Mouse (Mus musculus): Measurements from ENCODE around the gene Lrp1.

The Lrp1 gene

GRCm38 (mm10) chr10:127652906-127653638 lies 32.1 kb upstream of the Lrp1 start:
- DNase-seq (ENCODE audit: low spot score in 2 of 2): no peak

DNA sequence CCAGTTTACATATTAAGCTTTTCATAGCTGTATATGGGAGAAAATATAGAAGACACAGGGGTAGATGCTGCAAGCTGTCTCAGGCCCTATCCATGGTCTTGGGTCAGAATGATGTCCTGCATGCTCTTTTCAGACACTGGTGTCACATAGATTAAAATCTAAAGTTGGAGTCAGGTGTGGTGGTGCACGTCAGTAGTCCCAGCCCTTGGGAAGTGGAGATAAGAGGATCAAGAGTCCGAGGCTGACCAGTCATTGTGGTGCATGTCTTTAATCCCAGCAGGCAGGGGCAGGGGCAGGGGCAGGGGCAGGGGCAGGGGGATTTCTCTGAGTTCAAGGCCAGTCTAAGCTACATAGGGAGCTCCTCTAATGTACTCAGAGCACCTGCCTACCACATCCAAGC lies 24.8 kb upstream of the Lrp1 start:
- DNase-seq (ENCODE audit: low spot score in 2 of 2): no peak

- DNase-seq (ENCODE audit: low spot score in 2 of 2): peak in 1 of 2 experiments; percentile 30
Measured at GRCm38 (mm10) chr10:127643553-127644238, 22.7 kb upstream of the Lrp1 start.

GRCm38 (mm10) chr10:127642772-127643552 lies 22.0 kb upstream of the Lrp1 start, which contains the start of gene Stat6:
Gene Stat6, plus strand, starts transcription at chr10:127642986.
- no peak for DNase-seq (ENCODE audit: low spot score in 2 of 2)

- DNase-seq (ENCODE audit: low spot score in 2 of 2): peak in 1 of 2 experiments; percentile 82
Measured at GRCm38 (mm10) chr10:127641861-127642771, 21.2 kb upstream of the Lrp1 start.

GRCm38 (mm10) chr10:127640421-127640820 lies 19.5 kb upstream of the Lrp1 start:
- DNase-seq (ENCODE audit: low spot score in 2 of 2): no peak

GRCm38 (mm10) chr10:127632668-127633271 lies 11.8 kb upstream of the Lrp1 start:
- no peak for DNase-seq (ENCODE audit: low spot score in 2 of 2)

DNA sequence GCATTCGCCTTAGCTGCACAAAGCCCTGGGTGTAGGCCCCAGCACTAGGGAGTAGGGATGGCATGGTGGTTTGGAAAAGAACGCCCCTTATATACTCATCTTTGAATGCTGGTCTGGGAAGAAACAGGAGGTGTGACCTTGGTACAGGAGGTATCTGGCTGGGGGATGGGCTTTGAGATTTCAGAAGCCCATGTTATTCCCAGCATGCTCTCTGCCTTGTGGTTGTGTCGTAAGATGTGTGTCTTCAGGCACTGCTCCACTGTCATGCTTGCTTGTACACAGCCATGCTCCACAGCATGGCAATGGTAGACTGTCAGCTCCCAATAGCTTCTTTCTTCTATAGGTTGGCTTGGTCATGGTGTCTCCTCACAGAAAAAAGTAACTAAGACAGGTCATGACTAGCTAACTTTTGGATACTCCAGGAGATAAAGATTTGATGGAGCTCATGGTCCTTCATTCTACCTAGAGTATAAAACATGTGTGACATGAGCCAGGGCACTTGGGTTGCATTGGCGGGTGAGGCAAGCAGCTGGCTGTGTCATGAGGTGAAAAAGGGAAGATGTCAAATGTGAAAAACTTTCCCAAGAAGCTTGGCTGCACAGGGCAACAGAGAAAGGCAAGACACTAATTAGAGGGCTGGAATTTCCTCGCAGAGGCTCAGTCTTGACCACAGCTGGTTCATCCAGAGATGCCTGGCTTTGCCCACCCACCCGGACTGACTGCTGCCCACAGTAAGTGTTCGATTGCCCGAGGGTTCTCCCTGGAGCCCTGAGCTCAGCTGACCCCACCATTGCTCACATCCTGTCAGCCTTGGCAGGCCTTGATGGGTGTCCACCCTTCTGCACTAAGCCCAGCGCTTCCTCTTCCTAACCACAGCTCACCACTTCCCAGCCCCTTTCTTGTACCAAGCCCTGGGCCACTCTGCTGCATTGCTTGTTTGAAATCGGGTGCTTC lies 10.6 kb upstream of the Lrp1 start:
- no peak for DNase-seq (ENCODE audit: low spot score in 2 of 2)

DNA sequence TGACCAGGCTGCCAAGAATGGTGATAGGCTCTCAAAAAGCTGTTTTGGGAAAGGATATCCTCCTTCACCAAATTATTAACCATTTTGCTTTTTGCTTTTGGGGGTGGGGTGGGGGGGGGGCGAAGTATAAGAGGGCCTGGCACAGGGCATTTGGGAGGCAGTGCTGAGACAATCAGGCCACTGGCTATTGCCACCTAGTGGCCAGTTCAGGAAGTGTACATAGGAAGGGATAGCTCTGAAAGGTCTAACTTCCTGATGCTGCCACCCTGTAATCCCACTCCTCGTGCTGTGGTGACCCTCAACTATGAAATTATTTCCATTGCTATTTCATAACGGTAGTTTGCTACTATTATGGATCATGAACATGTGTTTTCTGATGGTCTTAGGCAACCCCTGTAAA lies 5.5 kb upstream of the Lrp1 start:
- no peak for DNase-seq (ENCODE audit: low spot score in 2 of 2)

GRCm38 (mm10) chr10:127623439-127624216 lies 2.7 kb upstream of the Lrp1 start:
- no peak for DNase-seq (ENCODE audit: low spot score in 2 of 2)

GRCm38 (mm10) chr10:127622661-127623060 lies 1.7 kb upstream of the Lrp1 start:
- DNase-seq (ENCODE audit: low spot score in 2 of 2): no peak

GRCm38 (mm10) chr10:127622057-127622392 lies 1.1 kb upstream of the Lrp1 start:
- DNase-seq (ENCODE audit: low spot score in 2 of 2): no peak

DNA sequence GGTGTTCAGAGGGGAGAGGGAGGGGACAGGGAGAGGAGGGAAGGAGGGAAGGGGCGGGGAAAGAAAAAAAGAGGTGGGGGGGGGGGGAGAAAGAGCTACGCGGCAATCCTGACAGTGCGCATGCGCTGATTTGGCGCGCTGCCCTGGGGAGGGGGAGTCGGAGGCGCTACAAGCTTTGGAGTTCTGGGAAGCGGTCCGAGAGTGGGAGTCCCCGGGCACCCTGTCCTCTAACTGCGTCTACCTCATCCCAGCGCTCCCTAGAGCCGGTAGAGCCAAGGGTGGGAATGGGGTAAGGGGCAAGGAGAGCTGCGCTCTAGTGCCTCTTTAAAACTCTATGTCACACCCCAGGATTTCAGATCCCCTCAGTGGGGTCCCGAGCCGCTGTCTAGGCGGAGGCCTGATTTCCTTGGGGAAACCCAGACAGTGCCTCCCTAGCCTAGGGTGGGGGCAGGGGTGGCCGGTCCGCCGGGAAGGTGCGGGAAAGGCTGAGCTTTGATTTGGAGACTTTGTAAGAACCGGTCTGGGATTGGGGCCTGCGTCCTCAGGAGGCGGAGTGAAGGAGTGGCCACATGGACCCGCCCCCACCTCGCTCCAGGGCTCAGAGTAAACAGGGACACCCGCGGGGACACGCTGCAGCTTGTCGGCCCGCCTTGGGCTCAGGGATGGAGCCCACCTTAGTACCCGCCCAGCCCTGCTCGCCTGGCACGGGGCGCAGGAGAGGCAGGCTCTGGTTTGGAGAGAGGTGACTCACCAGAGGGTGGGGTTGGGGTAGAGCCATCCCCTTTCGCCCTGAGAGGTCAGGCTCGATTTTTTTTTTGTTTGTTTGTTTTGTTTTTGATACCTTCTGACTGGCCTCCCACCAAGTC lies 476 bp upstream of the Lrp1 start:
- DNase-seq (ENCODE audit: low spot score in 2 of 2): peak; percentile 83 to 86

DNA sequence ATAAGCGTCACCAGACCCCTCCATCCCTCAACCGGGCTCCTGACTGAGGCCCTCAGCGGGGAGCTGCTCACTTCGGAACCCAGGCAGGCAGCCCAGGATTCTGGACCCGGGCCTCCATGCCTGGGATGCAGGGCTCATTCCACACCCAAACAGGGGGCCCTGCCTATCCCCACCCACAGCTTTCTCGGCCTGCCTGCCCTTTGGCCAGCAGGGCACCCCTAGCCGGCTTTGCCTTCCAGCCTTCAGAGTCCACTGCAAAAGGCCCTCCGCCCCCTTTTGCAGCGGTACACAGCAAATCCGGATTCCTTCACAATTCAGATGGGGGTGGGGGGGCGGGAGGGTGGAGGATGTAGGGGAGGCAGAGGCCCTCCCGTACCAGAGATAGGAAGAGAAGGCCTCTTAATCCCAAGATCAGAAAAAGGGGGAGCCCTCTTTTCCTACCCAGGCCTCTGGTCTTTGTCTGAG lies 975 bp downstream of the Lrp1 start:
- DNase-seq (ENCODE audit: low spot score in 2 of 2): no peak

DNA sequence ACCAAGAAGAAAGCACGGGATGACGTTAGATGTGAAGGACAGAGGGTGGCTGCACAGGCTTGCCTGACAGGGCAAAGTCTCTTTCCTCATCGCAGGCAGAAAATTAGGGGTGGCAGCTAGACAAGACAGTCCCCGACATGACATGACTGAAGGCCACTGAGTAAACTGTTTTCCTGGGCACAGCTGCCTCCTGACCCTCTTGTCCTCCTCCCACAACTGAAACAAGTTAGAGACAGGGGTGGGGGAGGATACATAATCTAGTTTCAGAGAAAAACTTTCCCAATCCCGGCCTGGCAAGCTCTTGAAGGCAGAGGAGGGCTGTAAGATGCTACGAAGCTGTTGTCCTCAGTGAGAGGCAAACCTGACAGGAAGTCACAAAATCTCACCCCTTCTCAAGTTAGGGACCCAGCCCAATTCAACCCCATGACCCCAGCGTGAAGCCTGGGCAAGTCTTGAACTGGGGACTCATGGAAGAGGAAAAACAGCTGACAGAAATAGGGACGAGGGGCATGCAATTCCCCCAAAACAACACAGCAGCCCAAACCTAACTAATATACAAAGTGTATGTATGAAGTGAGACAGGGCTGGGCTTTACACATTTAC lies 1.7 kb downstream of the Lrp1 start:
- DNase-seq (ENCODE audit: low spot score in 2 of 2): no peak

GRCm38 (mm10) chr10:127618173-127618572 lies 2.8 kb downstream of the Lrp1 start:
- no peak for DNase-seq (ENCODE audit: low spot score in 2 of 2)

GRCm38 (mm10) chr10:127617294-127617693 lies 3.7 kb downstream of the Lrp1 start:
- no peak for DNase-seq (ENCODE audit: low spot score in 2 of 2)

- DNase-seq (ENCODE audit: low spot score in 2 of 2): no peak
Measured at GRCm38 (mm10) chr10:127616261-127616679, 4.7 kb downstream of the Lrp1 start.

Data from frontal cortex, postnatal 14 days (tissue).